Mouse (Mus musculus) forebrain, embryonic 14.5 days (tissue): ENCODE results near the gene Fgfr2. TPM values are rescaled to one million over a fixed set of nuclear protein-coding genes. Genes with fewer than 3 reads are reported as not detected.
"Not testable (repeated sequence)": the region's sequence is repeated elsewhere in the genome, so short reads cannot be mapped to it uniquely, and the experiment has no call there.

ENCODE experiments used
- ATAC-seq: fragments of 200-750 bp; cut with Nextera tagmentation; 2 replicates; pipeline ENCODE4 v1.8.0; 2017; ENCODE audit warnings: mild to moderate bottlenecking, moderate library complexity
- DNase-seq: peaks from one replicate; pipeline ENCODE4 v3.0.0-alpha.2; 2015; ENCODE audit warnings: low spot score
- H3K27ac ChIP-seq: fragments of 300-500 bp; sonication (generic); 2 replicates; pipeline ENCODE4 v1.5.1; 2014; ENCODE audit warnings: low read depth, mild to moderate bottlenecking, control low read depth, low read length, moderate library complexity
- H3K27me3 ChIP-seq: fragments of 300-500 bp; sonication (generic); replicated peaks from 2 replicates; pipeline ENCODE4 v1.6.1; 2014; ENCODE audit warnings: low read length, control low read depth, mixed read lengths; ENCODE audit not compliant: control insufficient read depth, insufficient read depth
- H3K36me3 ChIP-seq: fragments of 300-500 bp; sonication (generic); 2 replicates; pipeline ENCODE4 v1.6.1; 2014; ENCODE audit warnings: low read length, control low read depth; ENCODE audit not compliant: control insufficient read depth, insufficient read depth
- H3K4me1 ChIP-seq: fragments of 300-500 bp; sonication (generic); 2 replicates; pipeline ENCODE4 v1.6.1; 2014; ENCODE audit warnings: antibody characterized with exemption, low read length, control low read depth; ENCODE audit not compliant: control insufficient read depth, insufficient read depth
- H3K4me2 ChIP-seq: fragments of 300-500 bp; sonication (generic); 2 replicates; pipeline ENCODE4 v1.6.1; 2014; ENCODE audit warnings: mild to moderate bottlenecking, control low read depth, low read length
- H3K4me3 ChIP-seq: fragments of 300-500 bp; sonication (generic); 2 replicates; pipeline ENCODE4 v1.5.1; 2014; ENCODE audit warnings: low read depth, low read length, control low read depth
- H3K9ac ChIP-seq: fragments of 300-500 bp; sonication (generic); 2 replicates; pipeline ENCODE4 v1.6.1; 2014; ENCODE audit warnings: mild to moderate bottlenecking, low read length, control low read depth, moderate library complexity
- H3K9me3 ChIP-seq: fragments of 300-500 bp; sonication (generic); replicated peaks from 2 replicates; pipeline ENCODE4 v1.6.1; 2016; ENCODE audit warnings: low read length, control low read depth, mixed read lengths; ENCODE audit not compliant: control insufficient read depth
- WGBS: fragments of 180-500 bp; shearing (Covaris S2); extraction: QIAGEN DNeasy Blood & Tissue Kit; methylation state at CpG from one replicate; pipeline ENCODE4 v1.1.7; 2014; 5-methylcytosine and 5-hydroxymethylcytosine counted together
- polyA plus RNA-seq: library from polyadenylated mRNA; unstranded; fragments of >200 nt; fragmentation: Nextera tagmentation; extraction: Ambion mirVana; gene quantifications from 2 replicates; pipeline ENCODE4 v1.2.1, GENCODE M21; 2014

Gene Fgfr2
- polyA plus RNA-seq, 1 experiment from 2014 or later = 35.9 TPM

GRCm38 (mm10) chr7:130545401-130545800 is 2577.7 kb downstream of the Fgfr2 start:
- Histone ChIP-seq H3K4me2 (peak overlapping the region; percentile 89), H3K4me1 (peaks cover 6% of the 10 kb centered on the region), H3K27me3 (no peaks in the 10 kb centered on the region), H3K9me3 (no peaks in the 10 kb centered on the region), H3K27ac (no peak overlapping the region), H3K36me3 (peaks cover 31% of the 10 kb centered on the region), H3K4me3 (no peak overlapping the region), H3K9ac (no peak overlapping the region; the same call in 1 of the 2 replicates)
- no peak for DNase-seq
- WGBS = 89% methylated on average over 5 of the region's 5 CpGs
- ATAC-seq = no peak

GRCm38 (mm10) chr7:130543181-130543580 is 2580.0 kb downstream of the Fgfr2 start:
- WGBS = 94% methylated on average over 4 of the region's 4 CpGs
- H3K27me3 ChIP-seq = no peaks in the 10 kb centered on the region
- no peaks in the 10 kb centered on the region for H3K9me3 ChIP-seq
- ATAC-seq (no peak), DNase-seq (no peak)
- H3K27ac ChIP-seq = no peak overlapping the region
- no peak overlapping the region for H3K9ac ChIP-seq
- H3K4me1 ChIP-seq = peaks cover 6% of the 10 kb centered on the region
- H3K4me3 ChIP-seq = no peak overlapping the region
- peaks cover 51% of the 10 kb centered on the region for H3K36me3 ChIP-seq
- no peak overlapping the region for H3K4me2 ChIP-seq

GRCm38 (mm10) chr7:130540176-130540575 is 2583.0 kb downstream of the Fgfr2 start:
- Histone ChIP-seq H3K4me3 (no peak overlapping the region), H3K27ac (no peak overlapping the region), H3K36me3 (peaks cover 71% of the 10 kb centered on the region), H3K9me3 (no peaks in the 10 kb centered on the region), H3K4me1 (no peaks in the 10 kb centered on the region), H3K9ac (no peak overlapping the region), H3K4me2 (no peak overlapping the region), H3K27me3 (no peaks in the 10 kb centered on the region)
- WGBS = 89% methylated on average over 7 of the region's 7 CpGs
- ATAC-seq (no peak), DNase-seq (no peak)

- 90% methylated on average over 4 of the region's 4 CpGs for WGBS
- no peaks in the 10 kb centered on the region for H3K9me3 ChIP-seq
- H3K4me2 ChIP-seq = no peak overlapping the region
- no peaks in the 10 kb centered on the region for H3K27me3 ChIP-seq
- peaks cover 61% of the 10 kb centered on the region for H3K36me3 ChIP-seq
- H3K4me1 ChIP-seq = no peaks in the 10 kb centered on the region
- ATAC-seq (no peak), DNase-seq (no peak)
- H3K27ac ChIP-seq = no peak overlapping the region
- H3K9ac ChIP-seq = no peak overlapping the region
- no peak overlapping the region for H3K4me3 ChIP-seq
These were observed 2586.1 kb downstream of the Fgfr2 start for GRCm38 (mm10) chr7:130537068-130537467.

GRCm38 (mm10) chr7:130535174-130535573 is 2588.0 kb downstream of the Fgfr2 start:
- ATAC-seq (no peak), DNase-seq (no peak)
- H3K4me1 ChIP-seq = no peaks in the 10 kb centered on the region
- peaks cover 61% of the 10 kb centered on the region for H3K36me3 ChIP-seq
- no peaks in the 10 kb centered on the region for H3K9me3 ChIP-seq
- no peak overlapping the region for H3K4me3 ChIP-seq
- H3K9ac ChIP-seq = no peak overlapping the region
- no peak overlapping the region for H3K4me2 ChIP-seq
- no peaks in the 10 kb centered on the region for H3K27me3 ChIP-seq
- H3K27ac ChIP-seq = no peak overlapping the region
- WGBS = 89% methylated on average over 4 of the region's 4 CpGs

GRCm38 (mm10) chr7:130533316-130534260 is 2589.6 kb downstream of the Fgfr2 start:
- Histone ChIP-seq H3K27me3 (no peaks in the 10 kb centered on the region), H3K9ac (no peak overlapping the region), H3K4me3 (no peak overlapping the region), H3K36me3 (peaks cover 45% of the 10 kb centered on the region), H3K4me2 (no peak overlapping the region), H3K27ac (no peak overlapping the region), H3K9me3 (no peaks in the 10 kb centered on the region), H3K4me1 (no peaks in the 10 kb centered on the region)
- WGBS = 47% methylated on average over 24 of the region's 25 CpGs
- ATAC-seq = peak; percentile 71
- peak; percentile 85 for DNase-seq

- not testable (repeated sequence) for H3K9me3 ChIP-seq, H3K4me3 ChIP-seq, H3K4me2 ChIP-seq, H3K4me1 ChIP-seq, DNase-seq, H3K27me3 ChIP-seq, H3K9ac ChIP-seq, H3K27ac ChIP-seq, ATAC-seq
- H3K36me3 ChIP-seq = peaks cover 23% of the 10 kb centered on the region
- 96% methylated on average over 14 of the region's 15 CpGs for WGBS
These were observed 2592.0 kb downstream of the Fgfr2 start for GRCm38 (mm10) chr7:130531138-130531537.

GRCm38 (mm10) chr7:130527306-130527705 is 2595.8 kb downstream of the Fgfr2 start:
- 81% methylated on average over 9 of the region's 9 CpGs for WGBS
- Histone ChIP-seq H3K27ac (no peak overlapping the region), H3K9me3 (no peaks in the 10 kb centered on the region), H3K9ac (no peak overlapping the region), H3K4me3 (no peak overlapping the region), H3K4me1 (no peaks in the 10 kb centered on the region), H3K4me2 (no peak overlapping the region), H3K27me3 (no peaks in the 10 kb centered on the region), H3K36me3 (peaks cover 8% of the 10 kb centered on the region)
- DNase-seq (no peak), ATAC-seq (no peak)

GRCm38 (mm10) chr7:130523451-130523850 is 2599.7 kb downstream of the Fgfr2 start:
- Histone ChIP-seq H3K36me3 (no peaks in the 10 kb centered on the region), H3K4me1 (peaks cover 3% of the 10 kb centered on the region; the same call in 1 of the 2 replicates), H3K9me3 (no peaks in the 10 kb centered on the region), H3K27me3 (no peaks in the 10 kb centered on the region), H3K4me2 (no peak overlapping the region), H3K4me3 (no peak overlapping the region), H3K9ac (no peak overlapping the region), H3K27ac (no peak overlapping the region)
- ATAC-seq = no peak
- no peak for DNase-seq
- 93% methylated on average over 8 of the region's 8 CpGs for whole genome bisulfite sequencing
